Mouse (Mus musculus): ENCODE measurements at regions not wholly inside any gene's neighbourhood (a gene's known extent, or its start where the extent isn't known, plus 50 kb on each side); places are given as distances from the start of the nearest gene placed in this dataset.

DNA sequence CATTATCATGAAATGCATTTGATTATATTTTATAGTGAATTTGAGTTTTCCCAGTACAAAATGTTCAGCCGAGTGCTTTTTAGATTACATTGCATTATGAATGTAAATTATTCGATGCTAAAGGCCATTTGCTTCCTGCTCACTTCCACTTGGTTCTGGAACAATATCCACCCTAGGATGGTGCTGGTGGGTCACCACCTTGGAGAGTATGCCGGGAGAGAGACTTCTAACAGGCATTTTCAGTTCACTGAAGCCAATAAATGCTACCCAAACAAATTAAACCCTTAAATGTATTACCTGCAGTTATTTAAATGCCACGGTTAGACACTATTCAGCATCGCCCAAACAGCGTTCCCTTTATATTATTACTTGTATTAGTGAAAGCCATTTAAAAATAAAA is 159.6 kb downstream of the 1190002N15Rik start:
- H3K36me3 ChIP-seq = no peaks in the 10 kb centered on the region
- no peak for ATAC-seq (ENCODE audit: low FRiP score, low read depth)
- no peak overlapping the region for H3K4me2 ChIP-seq (replicated peaks)
- H3K4me1 ChIP-seq = peaks cover 5% of the 10 kb centered on the region; the same call in 1 of the 2 replicates
- H3K27ac ChIP-seq = no peak overlapping the region
- H3K4me3 ChIP-seq = no peak overlapping the region
- no peaks in the 10 kb centered on the region for H3K27me3 ChIP-seq
- no peak overlapping the region for H3K9ac ChIP-seq
- WGBS = 64% methylated on average over 6 of the region's 6 CpGs
- no peaks in the 10 kb centered on the region for H3K9me3 ChIP-seq

DNA sequence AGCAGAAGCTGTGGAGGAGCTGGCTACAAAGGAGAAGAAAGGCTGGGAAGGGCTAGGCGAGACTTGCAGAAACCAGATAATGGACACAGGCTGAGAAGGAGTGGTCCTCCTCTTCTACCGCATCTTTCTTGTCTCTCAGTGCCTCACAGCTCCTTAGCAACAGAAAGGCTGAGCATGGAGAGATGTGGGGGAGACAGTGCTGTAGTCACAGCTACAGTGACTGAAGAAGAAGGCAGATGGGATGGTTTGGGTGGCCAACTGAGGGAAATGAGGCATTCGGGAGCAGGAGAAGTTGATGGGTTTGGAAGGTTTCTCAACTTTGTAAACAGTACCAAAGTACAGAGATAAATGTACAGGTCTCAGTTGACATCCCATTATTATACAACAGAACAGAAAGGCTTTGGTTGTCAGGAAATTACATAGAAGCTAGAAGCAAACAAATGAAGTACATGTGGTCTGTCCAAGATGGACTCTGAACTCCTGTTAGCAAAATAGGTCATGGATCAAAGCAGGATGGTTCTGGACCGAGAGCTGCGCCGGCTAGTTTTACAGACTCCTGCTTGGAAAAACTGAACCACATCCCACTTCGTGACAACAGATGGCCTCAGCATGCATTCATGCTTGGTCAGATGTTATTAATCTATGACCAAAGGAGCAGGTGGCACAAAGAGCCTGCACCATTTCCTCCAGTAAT is 160.4 kb downstream of the 1190002N15Rik start:
- peaks cover 5% of the 10 kb centered on the region; the same call in 1 of the 2 replicates for H3K4me1 ChIP-seq
- H3K9ac ChIP-seq = no peak overlapping the region
- no peak for ATAC-seq (ENCODE audit: low FRiP score, low read depth)
- no peaks in the 10 kb centered on the region for H3K9me3 ChIP-seq
- H3K36me3 ChIP-seq = no peaks in the 10 kb centered on the region
- H3K27ac ChIP-seq = no peak overlapping the region
- 51% methylated on average over 7 of the region's 7 CpGs for WGBS
- no peaks in the 10 kb centered on the region for H3K27me3 ChIP-seq
- no peak overlapping the region for H3K4me2 ChIP-seq (replicated peaks)
- no peak overlapping the region for H3K4me3 ChIP-seq

DNA sequence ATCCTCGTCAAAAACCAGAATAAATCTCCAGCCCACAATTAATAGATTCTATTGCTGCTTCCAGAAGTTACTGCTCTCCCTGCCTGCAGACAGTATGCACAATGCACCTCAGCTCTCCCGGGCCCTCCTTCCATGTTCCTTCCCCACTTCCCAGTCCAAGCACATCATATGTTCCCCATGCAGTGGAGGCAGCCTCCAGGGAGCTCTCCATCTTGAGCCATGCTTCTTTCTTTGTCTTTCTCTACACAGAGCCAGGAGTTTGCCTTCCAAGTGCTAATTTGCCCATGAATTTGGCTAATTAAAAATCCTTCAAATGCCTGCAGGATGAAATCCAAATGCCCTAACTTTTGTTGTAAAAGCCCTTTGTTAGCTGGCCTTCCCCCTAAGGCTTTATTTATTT is 166.9 kb downstream of the 1190002N15Rik start:
- H3K36me3 ChIP-seq = no peaks in the 10 kb centered on the region
- no peaks in the 10 kb centered on the region for H3K9me3 ChIP-seq
- ATAC-seq (ENCODE audit: low FRiP score, low read depth) = no peak
- no peaks in the 10 kb centered on the region for H3K4me1 ChIP-seq
- no peak overlapping the region for H3K4me2 ChIP-seq (replicated peaks)
- H3K9ac ChIP-seq = no peak overlapping the region
- H3K27me3 ChIP-seq = no peaks in the 10 kb centered on the region
- H3K27ac ChIP-seq = no peak overlapping the region
- no peak overlapping the region for H3K4me3 ChIP-seq
- 75% methylated on average over 2 of the region's 2 CpGs for WGBS

DNA sequence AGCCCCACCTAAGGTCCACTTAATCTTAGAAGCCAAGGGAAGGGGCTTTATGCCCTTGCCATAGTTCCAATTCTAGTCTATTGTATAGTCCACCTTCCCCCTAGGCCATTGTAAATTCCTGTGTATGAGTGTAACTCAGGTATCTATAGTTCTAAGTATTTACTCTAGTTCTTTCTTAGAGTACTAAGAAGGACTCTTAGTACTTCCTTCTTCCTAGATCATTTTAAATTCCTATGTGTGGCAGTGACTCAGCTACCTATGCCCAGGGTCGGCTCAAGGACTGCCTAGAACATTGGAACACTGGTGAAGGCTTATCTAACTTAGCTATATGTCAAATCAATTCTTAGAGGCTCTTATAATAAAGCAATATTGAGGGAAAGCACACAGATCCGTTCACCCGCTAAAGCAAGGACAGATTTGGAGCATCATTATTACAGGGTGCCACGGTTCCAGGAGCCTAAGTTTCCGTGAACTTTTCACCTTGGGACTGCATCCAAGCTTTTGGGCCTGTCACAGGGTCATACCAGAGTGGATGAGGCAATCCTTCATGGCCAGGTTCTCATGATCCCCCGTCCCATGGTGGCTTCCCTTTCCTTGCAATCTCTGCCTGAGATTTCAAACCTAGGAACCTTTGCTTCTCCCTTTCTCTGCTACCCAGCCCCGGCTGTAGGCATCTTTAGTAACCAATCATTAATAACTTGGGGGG is 169.5 kb downstream of the 1190002N15Rik start:
- no peaks in the 10 kb centered on the region for H3K9me3 ChIP-seq
- H3K4me1 ChIP-seq = no peaks in the 10 kb centered on the region
- no peak overlapping the region for H3K4me3 ChIP-seq
- WGBS = 83% methylated on average over 7 of the region's 7 CpGs
- no peak overlapping the region for H3K4me2 ChIP-seq (replicated peaks)
- no peaks in the 10 kb centered on the region for H3K36me3 ChIP-seq
- H3K27me3 ChIP-seq = no peaks in the 10 kb centered on the region
- H3K9ac ChIP-seq = no peak overlapping the region
- H3K27ac ChIP-seq = no peak overlapping the region
- no peak for ATAC-seq (ENCODE audit: low FRiP score, low read depth)

DNA sequence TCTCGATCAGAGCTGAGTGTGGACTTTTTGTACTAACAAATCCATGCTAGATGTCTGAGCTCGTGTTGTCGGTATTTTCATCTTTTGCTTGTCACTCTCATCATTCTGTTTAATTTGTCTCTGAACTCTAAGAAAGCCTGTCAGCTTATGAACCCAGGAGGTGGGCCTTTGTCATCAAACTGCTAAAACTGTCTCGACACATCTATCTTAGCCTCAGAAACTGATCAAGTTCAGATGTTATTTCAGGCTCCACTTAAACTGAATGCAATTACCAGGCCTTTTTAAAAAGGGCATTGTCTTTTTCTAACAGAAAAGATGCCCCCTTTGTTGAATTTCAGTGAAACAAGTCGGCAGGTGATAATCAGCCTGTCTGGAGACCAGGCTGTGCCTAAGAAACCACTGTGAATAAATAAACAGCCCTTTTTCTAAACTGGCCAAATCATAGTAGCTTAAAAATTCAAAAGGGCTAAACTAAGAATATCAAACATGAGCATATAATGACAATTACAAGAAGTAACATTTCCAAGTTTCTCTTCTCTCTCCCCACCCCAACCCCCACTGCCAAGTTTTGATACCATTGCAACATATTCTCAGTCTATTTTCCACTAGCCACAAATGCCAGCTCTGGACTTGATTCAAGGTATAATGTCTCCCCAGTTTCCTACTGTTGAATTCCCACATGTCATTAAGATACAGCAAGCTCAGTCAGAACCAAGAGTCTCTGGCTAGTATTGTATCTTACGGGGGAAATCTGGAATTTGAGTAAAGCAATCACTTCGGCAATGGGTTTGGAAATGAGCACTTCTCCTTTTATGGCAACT is 175.8 kb downstream of the 1190002N15Rik start:
- WGBS = 65% methylated on average over 7 of the region's 7 CpGs
- no peak overlapping the region for H3K9ac ChIP-seq
- H3K4me3 ChIP-seq = no peak overlapping the region
- no peak for ATAC-seq (ENCODE audit: low FRiP score, low read depth)
- H3K27me3 ChIP-seq = no peaks in the 10 kb centered on the region
- peaks cover 6% of the 10 kb centered on the region for H3K4me1 ChIP-seq
- H3K36me3 ChIP-seq = no peaks in the 10 kb centered on the region
- no peak overlapping the region for H3K27ac ChIP-seq
- H3K4me2 ChIP-seq (replicated peaks) = no peak overlapping the region
- H3K9me3 ChIP-seq = no peaks in the 10 kb centered on the region

DNA sequence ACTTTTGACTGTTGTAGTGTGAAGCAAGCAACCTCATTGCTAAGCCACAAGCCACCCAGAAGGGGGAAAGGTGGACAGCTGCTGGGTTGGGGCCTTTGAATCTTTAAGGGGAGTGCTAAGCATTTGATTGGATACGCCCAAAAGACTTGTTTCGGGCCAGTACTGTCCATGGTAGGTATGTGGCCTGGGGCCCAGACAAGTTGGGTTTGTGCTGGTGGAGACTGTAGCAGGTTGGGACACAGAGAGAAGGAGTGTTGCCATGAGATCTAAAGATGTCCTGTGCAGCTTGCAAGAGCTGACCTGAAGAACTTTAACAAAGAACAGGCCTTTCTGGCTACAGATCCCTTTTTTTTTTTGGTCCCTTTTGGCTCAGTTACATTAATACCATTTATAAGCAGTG is 176.9 kb downstream of the 1190002N15Rik start:
- Histone ChIP-seq H3K36me3 (no peaks in the 10 kb centered on the region), H3K27ac (no peak overlapping the region), H3K4me1 (peaks cover 6% of the 10 kb centered on the region), H3K4me3 (no peak overlapping the region), H3K9ac (no peak overlapping the region), H3K9me3 (no peaks in the 10 kb centered on the region), H3K4me2 (replicated peaks) (no peak overlapping the region), H3K27me3 (no peaks in the 10 kb centered on the region)
- ATAC-seq (ENCODE audit: low FRiP score, low read depth) = no peak
- 78% methylated on average over 2 of the region's 2 CpGs for WGBS

DNA sequence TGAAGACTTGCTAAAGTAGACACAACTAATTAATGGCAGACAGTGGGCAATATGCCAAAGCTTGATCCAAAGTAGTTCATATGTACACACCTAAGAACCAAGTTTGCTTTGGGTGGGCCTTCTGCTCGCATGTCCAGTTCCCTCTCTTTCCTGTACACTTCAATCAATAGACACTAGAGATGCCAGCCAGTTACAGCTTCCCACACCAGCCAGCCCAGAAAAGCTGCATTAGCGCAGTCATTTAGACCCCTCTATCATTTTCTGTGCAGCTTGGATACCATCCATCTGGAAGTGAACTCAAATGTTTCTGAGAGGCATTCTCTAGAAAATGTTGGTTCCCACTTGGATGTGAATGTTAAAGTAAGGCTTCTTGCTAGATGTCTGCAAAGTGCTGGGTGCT is 179.7 kb downstream of the 1190002N15Rik start:
- Histone ChIP-seq H3K27ac (no peak overlapping the region), H3K4me2 (replicated peaks) (no peak overlapping the region), H3K4me1 (peaks cover 6% of the 10 kb centered on the region), H3K9ac (no peak overlapping the region), H3K4me3 (no peak overlapping the region), H3K36me3 (no peaks in the 10 kb centered on the region), H3K27me3 (no peaks in the 10 kb centered on the region), H3K9me3 (no peaks in the 10 kb centered on the region)
- 88% methylated on average over 2 of the region's 2 CpGs for WGBS
- ATAC-seq (ENCODE audit: low FRiP score, low read depth) = no peak

DNA sequence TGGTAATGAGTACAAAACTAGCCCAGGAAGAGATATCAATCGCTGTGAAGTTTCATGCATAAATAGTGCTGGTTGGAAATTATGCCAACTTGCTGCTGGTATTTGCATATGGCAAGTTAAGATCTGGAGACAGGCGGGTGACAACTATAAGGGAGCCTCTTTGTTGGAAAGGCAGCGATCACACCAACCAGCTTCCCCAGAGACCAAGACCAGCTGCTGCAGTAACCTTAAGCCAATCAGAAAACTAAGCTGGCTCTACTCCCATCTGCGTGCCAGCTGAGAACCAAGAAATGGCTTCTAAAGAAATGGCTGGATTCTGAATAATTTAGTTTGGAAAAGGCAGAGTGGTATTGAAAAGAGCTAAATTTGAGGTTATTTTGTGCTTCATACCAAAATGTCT is 195.9 kb downstream of the 1190002N15Rik start:
- no peak for ATAC-seq (ENCODE audit: low FRiP score, low read depth)
- Histone ChIP-seq H3K9ac (no peak overlapping the region), H3K4me2 (replicated peaks) (no peak overlapping the region), H3K36me3 (no peaks in the 10 kb centered on the region), H3K27me3 (no peaks in the 10 kb centered on the region), H3K27ac (no peak overlapping the region), H3K4me3 (no peak overlapping the region), H3K4me1 (no peaks in the 10 kb centered on the region), H3K9me3 (no peaks in the 10 kb centered on the region)
- 83% methylated on average over 4 of the region's 4 CpGs for WGBS

DNA sequence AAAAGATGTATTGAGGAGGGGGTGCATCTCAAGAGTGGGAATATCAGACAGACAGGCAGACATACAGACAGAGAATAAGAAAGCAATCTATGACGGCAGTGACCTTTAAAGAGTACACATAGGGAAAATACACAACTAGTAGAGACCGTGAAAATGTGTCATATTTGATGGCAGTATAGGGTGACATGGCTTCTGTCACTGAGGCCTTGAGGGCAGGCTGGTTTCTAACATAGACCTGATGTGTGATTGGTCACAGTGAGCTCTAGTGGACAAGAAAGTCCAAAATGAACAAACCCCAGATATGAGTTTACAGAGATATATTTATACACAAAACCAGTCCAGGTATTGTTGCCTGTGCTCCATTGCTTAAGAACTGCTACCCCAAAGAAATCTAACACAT is 196.3 kb downstream of the 1190002N15Rik start:
- Histone ChIP-seq H3K27me3 (no peaks in the 10 kb centered on the region), H3K36me3 (no peaks in the 10 kb centered on the region), H3K4me1 (no peaks in the 10 kb centered on the region), H3K4me3 (no peak overlapping the region), H3K4me2 (replicated peaks) (no peak overlapping the region), H3K9ac (no peak overlapping the region), H3K9me3 (no peaks in the 10 kb centered on the region), H3K27ac (no peak overlapping the region)
- WGBS = 91% methylated on average over 2 of the region's 2 CpGs
- ATAC-seq (ENCODE audit: low FRiP score, low read depth) = no peak

DNA sequence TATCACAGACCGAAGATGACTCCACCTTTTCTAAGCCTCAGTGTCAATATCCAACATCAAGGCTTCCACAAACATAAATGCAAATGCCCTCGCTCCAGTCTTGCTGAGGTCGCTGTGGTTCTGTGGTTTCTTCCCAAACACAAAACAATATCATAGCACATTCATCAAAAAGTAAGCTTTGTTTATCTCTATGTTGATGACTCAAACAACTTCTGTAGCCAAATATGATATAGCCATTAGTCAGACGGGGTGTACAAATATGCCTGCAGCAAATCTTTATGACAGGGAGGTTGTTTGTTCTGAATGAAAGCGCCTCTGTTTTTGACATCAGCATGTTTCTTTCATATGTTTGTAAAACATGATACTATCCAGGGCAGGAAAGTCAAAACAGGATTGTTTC is 204.4 kb downstream of the 1190002N15Rik start:
- Histone ChIP-seq H3K27ac (no peak overlapping the region), H3K9ac (no peak overlapping the region), H3K4me1 (no peaks in the 10 kb centered on the region), H3K27me3 (no peaks in the 10 kb centered on the region), H3K36me3 (no peaks in the 10 kb centered on the region), H3K9me3 (no peaks in the 10 kb centered on the region), H3K4me3 (no peak overlapping the region), H3K4me2 (replicated peaks) (no peak overlapping the region)
- ATAC-seq (ENCODE audit: low FRiP score, low read depth) = no peak
- 80% methylated on average over 5 of the region's 5 CpGs for WGBS

DNA sequence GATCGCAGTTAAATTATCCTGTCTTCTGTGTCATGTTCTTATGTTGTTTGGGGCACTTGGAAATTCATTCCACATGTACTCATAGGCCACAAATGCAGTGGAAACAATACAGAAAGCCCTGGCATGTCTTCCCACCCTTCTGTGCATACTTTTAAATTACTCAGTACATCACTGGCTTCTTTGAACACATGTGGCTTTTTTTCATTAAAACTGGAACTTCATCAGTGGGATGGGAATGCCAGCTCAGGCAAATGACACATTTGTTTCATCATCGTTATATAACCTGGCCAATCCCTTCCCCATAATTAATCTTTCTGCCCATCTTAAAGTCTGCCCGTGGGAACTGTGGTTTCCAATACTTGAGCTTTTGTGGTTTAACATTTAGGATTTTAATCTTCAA is 214.9 kb downstream of the 1190002N15Rik start:
- WGBS = 88% methylated on average over 3 of the region's 3 CpGs
- no peaks in the 10 kb centered on the region for H3K4me1 ChIP-seq
- H3K27me3 ChIP-seq = no peaks in the 10 kb centered on the region
- H3K9me3 ChIP-seq = no peaks in the 10 kb centered on the region
- H3K9ac ChIP-seq = no peak overlapping the region
- no peak overlapping the region for H3K4me2 ChIP-seq (replicated peaks)
- no peak overlapping the region for H3K4me3 ChIP-seq
- ATAC-seq (ENCODE audit: low FRiP score, low read depth) = no peak
- H3K36me3 ChIP-seq = no peaks in the 10 kb centered on the region
- H3K27ac ChIP-seq = no peak overlapping the region

DNA sequence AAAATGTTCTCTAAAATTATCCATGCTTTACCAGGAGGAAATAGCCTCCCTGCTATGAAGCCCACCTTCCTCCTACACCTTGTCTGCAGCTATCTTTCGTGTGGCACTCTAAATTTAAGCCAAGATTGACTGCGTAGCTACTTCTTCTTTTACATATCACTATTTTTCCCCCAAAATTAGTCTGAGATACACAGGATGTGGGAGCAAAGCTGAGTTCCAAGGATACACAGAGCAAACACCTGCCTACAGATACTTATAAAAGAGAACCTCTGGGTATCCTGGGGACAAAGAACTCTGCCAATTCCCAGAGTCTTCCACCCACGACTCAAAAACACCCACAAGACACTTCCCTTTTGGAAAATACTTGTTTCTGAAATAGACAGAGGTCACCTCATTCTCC is 235.3 kb downstream of the 1190002N15Rik start:
- Histone ChIP-seq H3K36me3 (no peaks in the 10 kb centered on the region), H3K27me3 (no peaks in the 10 kb centered on the region), H3K9ac (no peak overlapping the region), H3K27ac (no peak overlapping the region), H3K4me3 (no peak overlapping the region), H3K9me3 (no peaks in the 10 kb centered on the region), H3K4me2 (replicated peaks) (no peak overlapping the region), H3K4me1 (0 out of 2 replicates have a peak, but pooled peaks cover 6% of the 10 kb centered on the region)
- no peak for ATAC-seq (ENCODE audit: low FRiP score, low read depth)
- 81% methylated on average over 3 of the region's 3 CpGs for WGBS
